Mouse (Mus musculus): ENCODE measurements around the gene Nek4. TPM values are rescaled to one million over a fixed set of nuclear protein-coding genes. Genes with fewer than 3 reads are reported as not detected.
A peak's percentile ranks its signal among the peaks of the same experiment; 100 is the strongest.

Nek4 gene
- polyA plus RNA-seq, 1 experiment from 2014 or later = 14.3 TPM

DNA sequence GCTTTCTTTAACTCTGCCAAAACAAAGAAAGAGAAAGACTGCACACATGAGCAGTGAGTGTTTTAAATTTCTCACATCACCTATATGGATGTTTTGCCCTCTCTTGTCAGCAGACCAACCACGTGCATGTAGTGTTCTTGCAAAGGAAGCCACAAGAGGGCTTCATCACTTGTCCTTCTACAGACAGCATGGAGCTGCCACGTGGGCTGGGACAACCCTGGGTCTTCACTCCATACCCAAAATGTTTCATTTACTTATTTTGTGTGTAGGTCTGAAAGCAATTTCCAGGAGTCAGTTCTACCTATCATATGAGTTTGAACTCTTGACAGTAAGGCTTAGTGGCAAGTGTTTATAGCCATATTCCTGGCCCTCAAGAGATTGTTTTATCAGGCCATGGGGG lies 66.7 kb downstream of the Nek4 start:
- Histone ChIP-seq H3K4me3 (ENCODE audit: low read depth, low read length) (peak overlapping the region; percentile 75), H3K27ac (ENCODE audit: low read length) (no peak overlapping the region), H3K27me3 (ENCODE audit: control insufficient read depth, insufficient read depth, low read length) (no peaks in the 10 kb centered on the region), H3K36me3 (ENCODE audit: control insufficient read depth, insufficient read depth, low read length) (peaks cover 52% of the 10 kb centered on the region), H3K9ac (replicated peaks; ENCODE audit: low read depth, low read length) (peak overlapping the region; percentile 77), H3K4me2 (replicated peaks; ENCODE audit: low read depth, low read length) (peak overlapping the region; percentile 87), H3K4me1 (ENCODE audit: control insufficient read depth, insufficient read depth, low read length) (peaks cover 10% of the 10 kb centered on the region), H3K9me3 (ENCODE audit: control insufficient read depth, low read depth, low read length) (no peaks in the 10 kb centered on the region)
- 2% methylated on average over 2 of the region's 2 CpGs for WGBS
- no peak for ATAC-seq (ENCODE audit: insufficient number of reproducible peaks, insufficient read depth, low FRiP score, low read depth)

DNA sequence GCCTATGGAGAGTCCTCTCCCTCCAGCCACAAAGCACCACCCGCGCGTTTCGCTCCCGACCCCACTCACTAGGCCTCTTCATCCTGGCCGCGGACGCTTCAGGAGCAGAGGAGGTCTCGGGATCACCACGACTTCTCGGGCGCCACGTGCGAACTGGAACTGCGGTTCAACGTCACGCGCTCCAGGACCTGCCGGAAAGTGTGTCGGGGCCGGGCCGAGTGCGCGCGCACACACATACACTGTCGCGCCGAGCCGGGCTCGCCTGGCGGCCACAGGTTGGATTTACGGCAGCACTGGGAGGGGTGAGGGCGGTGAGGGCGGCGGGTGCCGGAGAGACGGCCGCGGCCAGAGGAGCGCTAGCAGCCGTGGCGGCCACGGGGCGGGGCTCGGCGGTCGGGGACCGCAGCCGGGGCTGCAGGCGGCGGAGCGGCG lies 67.7 kb downstream of the Nek4 start, which contains the start of the genes Pbrm1 and Gnl3:
Gene Pbrm1 (plus strand): TSS at position 279 of the 432 bp plus-strand sequence.
Gene Gnl3 (minus strand): TSS at position 293 of the 432 bp plus-strand sequence.
- under 1% methylated on average over 41 of the region's 53 CpGs for WGBS
- peak; percentile 93 for ATAC-seq (ENCODE audit: insufficient number of reproducible peaks, insufficient read depth, low FRiP score, low read depth)
- H3K27ac ChIP-seq (ENCODE audit: low read length) = peak within 1 kb of the TSS; percentile 85
- H3K9me3 ChIP-seq (ENCODE audit: control insufficient read depth, low read depth, low read length) = no peaks in the 10 kb centered on the region
- H3K9ac ChIP-seq (replicated peaks; ENCODE audit: low read depth, low read length) = peak within 1 kb of the TSS; percentile 77
- no peaks in the 10 kb centered on the region for H3K27me3 ChIP-seq (ENCODE audit: control insufficient read depth, insufficient read depth, low read length)
- H3K4me2 ChIP-seq (replicated peaks; ENCODE audit: low read depth, low read length) = peak within 1 kb of the TSS; percentile 87
- H3K4me3 ChIP-seq (ENCODE audit: low read depth, low read length) = peak within 1 kb of the TSS; percentile 75
- H3K36me3 ChIP-seq (ENCODE audit: control insufficient read depth, insufficient read depth, low read length) = peaks cover 50% of the 10 kb centered on the region
- H3K4me1 ChIP-seq (ENCODE audit: control insufficient read depth, insufficient read depth, low read length) = peaks cover 10% of the 10 kb centered on the region

DNA sequence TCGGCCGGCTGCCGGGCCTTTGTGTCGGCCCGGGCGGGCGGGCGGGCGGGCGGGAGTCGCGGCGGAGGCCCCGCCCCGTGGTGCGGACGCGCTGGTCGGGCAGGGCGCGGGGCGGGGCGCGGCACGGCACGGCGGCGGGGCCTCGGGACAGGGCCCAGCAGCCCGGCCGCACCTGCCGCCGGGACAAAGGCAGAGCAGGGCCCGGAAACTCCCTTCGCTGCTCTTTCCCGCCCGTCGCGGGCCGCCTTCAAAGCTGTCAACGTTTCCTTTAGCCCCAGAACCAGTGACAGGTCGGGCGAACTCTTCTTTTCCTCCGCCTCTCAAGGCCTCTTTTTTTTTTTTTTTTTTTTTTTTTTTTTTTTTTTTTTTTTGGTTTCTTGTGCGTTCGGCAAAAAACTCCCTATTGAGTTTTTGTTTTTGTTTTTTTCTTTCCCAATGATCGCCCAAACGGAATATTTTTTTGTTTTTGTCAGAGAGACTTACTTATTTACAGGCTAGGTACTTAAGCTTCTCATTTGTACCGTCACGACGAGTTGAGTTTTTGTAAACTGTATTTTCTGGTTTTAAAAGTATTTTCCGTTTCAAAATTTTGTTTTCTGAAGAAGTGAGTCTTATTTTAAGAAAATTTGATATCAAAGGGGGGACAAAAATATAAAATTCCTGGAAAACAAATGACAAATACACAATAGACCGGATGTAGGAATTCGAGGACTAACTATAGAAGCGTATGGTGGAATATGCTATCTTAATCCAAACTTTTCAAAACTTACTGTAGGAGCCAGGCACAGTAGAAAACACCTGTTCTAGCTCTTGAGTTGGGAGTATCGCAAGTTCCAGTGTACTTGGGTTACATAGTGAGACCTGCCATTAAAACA lies 68.4 kb downstream of the Nek4 start:
- ATAC-seq (ENCODE audit: insufficient number of reproducible peaks, insufficient read depth, low FRiP score, low read depth) = peak; percentile 96
- peak overlapping the region; percentile 68 for H3K4me2 ChIP-seq (replicated peaks; ENCODE audit: low read depth, low read length)
- H3K9ac ChIP-seq (replicated peaks; ENCODE audit: low read depth, low read length) = peak overlapping the region; percentile 77
- 3% methylated on average over 44 of the region's 56 CpGs for WGBS
- H3K9me3 ChIP-seq (ENCODE audit: control insufficient read depth, low read depth, low read length) = no peaks in the 10 kb centered on the region
- peak overlapping the region; percentile 85 for H3K27ac ChIP-seq (ENCODE audit: low read length)
- H3K4me3 ChIP-seq (ENCODE audit: low read depth, low read length) = peak overlapping the region; percentile 75
- peaks cover 10% of the 10 kb centered on the region for H3K4me1 ChIP-seq (ENCODE audit: control insufficient read depth, insufficient read depth, low read length)
- peaks cover 48% of the 10 kb centered on the region for H3K36me3 ChIP-seq (ENCODE audit: control insufficient read depth, insufficient read depth, low read length)
- no peaks in the 10 kb centered on the region for H3K27me3 ChIP-seq (ENCODE audit: control insufficient read depth, insufficient read depth, low read length)

DNA sequence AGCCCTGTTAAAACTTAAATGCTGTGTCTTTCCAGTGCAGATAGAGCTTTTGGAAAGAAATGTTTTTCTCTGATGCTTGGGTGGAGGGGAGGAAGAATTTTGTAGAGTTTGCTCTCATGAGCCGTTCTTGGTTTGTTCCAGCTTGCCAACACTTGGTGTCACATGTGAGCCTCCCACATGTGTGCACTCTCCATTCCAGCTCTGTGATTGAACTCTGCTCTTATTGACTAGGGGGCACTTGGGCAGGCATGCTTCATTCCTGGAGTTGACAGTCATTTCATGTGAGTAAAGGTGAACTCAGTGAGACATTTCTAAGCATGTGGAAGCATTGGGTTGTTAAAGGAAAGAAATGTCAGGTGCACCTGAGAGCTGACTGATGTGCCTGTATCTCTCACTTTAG lies 71.4 kb downstream of the Nek4 start:
- Histone ChIP-seq H3K36me3 (ENCODE audit: control insufficient read depth, insufficient read depth, low read length) (peaks cover 40% of the 10 kb centered on the region), H3K9me3 (ENCODE audit: control insufficient read depth, low read depth, low read length) (no peaks in the 10 kb centered on the region), H3K4me1 (ENCODE audit: control insufficient read depth, insufficient read depth, low read length) (peaks cover 7% of the 10 kb centered on the region), H3K4me3 (ENCODE audit: low read depth, low read length) (no peak overlapping the region), H3K9ac (replicated peaks; ENCODE audit: low read depth, low read length) (no peak overlapping the region), H3K27ac (ENCODE audit: low read length) (no peak overlapping the region), H3K27me3 (ENCODE audit: control insufficient read depth, insufficient read depth, low read length) (no peaks in the 10 kb centered on the region), H3K4me2 (replicated peaks; ENCODE audit: low read depth, low read length) (no peak overlapping the region)
- no peak for ATAC-seq (ENCODE audit: insufficient number of reproducible peaks, insufficient read depth, low FRiP score, low read depth)
- 50% methylated on average over 1 of the region's 1 CpGs for WGBS

DNA sequence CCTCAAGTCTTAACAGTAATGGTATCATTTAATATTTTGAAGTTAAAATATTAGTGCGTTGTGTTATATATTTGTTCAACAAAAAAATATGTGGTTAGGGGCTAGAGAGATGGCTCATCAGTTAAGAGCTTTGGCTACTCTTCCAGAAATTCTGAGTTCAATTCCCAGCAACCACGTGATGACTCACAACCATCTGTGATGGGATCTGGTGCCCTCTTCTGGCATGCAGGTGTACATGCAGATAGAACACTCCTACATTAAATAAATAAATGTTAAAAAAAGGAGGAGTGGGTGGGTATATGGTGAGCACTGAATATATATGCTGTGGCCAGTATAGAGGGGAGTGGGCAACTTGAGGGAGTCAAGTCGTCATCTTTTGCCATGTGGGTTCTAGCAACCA lies 74.6 kb downstream of the Nek4 start:
- H3K27ac ChIP-seq (ENCODE audit: low read length) = no peak overlapping the region
- no peaks in the 10 kb centered on the region for H3K27me3 ChIP-seq (ENCODE audit: control insufficient read depth, insufficient read depth, low read length)
- H3K4me2 ChIP-seq (replicated peaks; ENCODE audit: low read depth, low read length) = no peak overlapping the region
- no peak overlapping the region for H3K9ac ChIP-seq (replicated peaks; ENCODE audit: low read depth, low read length)
- H3K36me3 ChIP-seq (ENCODE audit: control insufficient read depth, insufficient read depth, low read length) = peaks cover 64% of the 10 kb centered on the region
- no peak for ATAC-seq (ENCODE audit: insufficient number of reproducible peaks, insufficient read depth, low FRiP score, low read depth)
- H3K4me3 ChIP-seq (ENCODE audit: low read depth, low read length) = no peak overlapping the region
- WGBS = 82% methylated on average over 3 of the region's 3 CpGs
- H3K4me1 ChIP-seq (ENCODE audit: control insufficient read depth, insufficient read depth, low read length) = no peaks in the 10 kb centered on the region; the same call in 1 of the 2 replicates
- no peaks in the 10 kb centered on the region for H3K9me3 ChIP-seq (ENCODE audit: control insufficient read depth, low read depth, low read length)

Other genes starting within 250 kb of the Nek4 start
- gene Sfmbt1, start 236.5 kb upstream of the Nek4 start, polyA plus RNA-seq (2014; fragmentation: Nextera tagmentation; extraction: Ambion mirVana) = 13.9 and 15.0 TPM in 2 replicates
- gene Tmem110, start 125.8 kb upstream of the Nek4 start, polyA plus RNA-seq (2014; fragmentation: Nextera tagmentation; extraction: Ambion mirVana) = 26.7 and 27.5 TPM in 2 replicates
- gene Mustn1, start 72.2 kb upstream of the Nek4 start, polyA plus RNA-seq (2014; fragmentation: Nextera tagmentation; extraction: Ambion mirVana) = 3.7 and 4.7 TPM in 2 replicates
- 0.22 TPM in 2 replicates for gene Itih4, start 64.9 kb upstream of the Nek4 start, polyA plus RNA-seq (2014; fragmentation: Nextera tagmentation; extraction: Ambion mirVana)
- 0.36 and 0.91 TPM in 2 replicates for gene Itih3, start 27.6 kb upstream of the Nek4 start, polyA plus RNA-seq (2014; fragmentation: Nextera tagmentation; extraction: Ambion mirVana)
- gene Itih1, start 8.1 kb upstream of the Nek4 start, polyA plus RNA-seq (2014; fragmentation: Nextera tagmentation; extraction: Ambion mirVana) = not detected in 2 replicates
- 72.7 and 76.2 TPM in 2 replicates for gene Glt8d1, start 50.0 kb downstream of the Nek4 start, polyA plus RNA-seq (2014; fragmentation: Nextera tagmentation; extraction: Ambion mirVana)
- 411 and 417 TPM in 2 replicates for gene Spcs1, start 50.3 kb downstream of the Nek4 start, polyA plus RNA-seq (2014; fragmentation: Nextera tagmentation; extraction: Ambion mirVana)
- 119 TPM in 2 replicates for gene Pbrm1, start 67.8 kb downstream of the Nek4 start, polyA plus RNA-seq (2014; fragmentation: Nextera tagmentation; extraction: Ambion mirVana)
- 124 and 128 TPM in 2 replicates for gene Gnl3, start 67.8 kb downstream of the Nek4 start, polyA plus RNA-seq (2014; fragmentation: Nextera tagmentation; extraction: Ambion mirVana)
- gene Smim4, start 177.6 kb downstream of the Nek4 start, polyA plus RNA-seq (2014; fragmentation: Nextera tagmentation; extraction: Ambion mirVana) = 65.0 and 80.1 TPM in 2 replicates
- 324 and 357 TPM in 2 replicates for gene Nt5dc2, start 179.7 kb downstream of the Nek4 start, polyA plus RNA-seq (2014; fragmentation: Nextera tagmentation; extraction: Ambion mirVana)
- 48.3 and 54.4 TPM in 2 replicates for gene Stab1, start 217.3 kb downstream of the Nek4 start, polyA plus RNA-seq (2014; fragmentation: Nextera tagmentation; extraction: Ambion mirVana)